Mouse (Mus musculus) liver, embryonic 13.5 days (tissue): Measurements from ENCODE around the gene Gm38392. TPM values are rescaled to one million over a fixed set of nuclear protein-coding genes. Genes with fewer than 3 reads are reported as not detected.

Experiments used
- ATAC-seq: fragments of 200-750 bp; cut with Nextera tagmentation; 2 replicates; pipeline ENCODE4 v1.8.0; 2017; ENCODE audit warnings: low read depth, mild to moderate bottlenecking, moderate number of reproducible peaks, moderate library complexity
- DNase-seq: peaks from one replicate; pipeline ENCODE4 v3.0.0; 2022
- H3K27ac ChIP-seq: fragments of 300-500 bp; sonication (generic); 2 replicates; pipeline ENCODE4 v1.5.1; 2015; ENCODE audit warnings: moderate library complexity, mild to moderate bottlenecking, inconsistent platforms
- H3K27me3 ChIP-seq: fragments of 300-500 bp; sonication (generic); 2 replicates; pipeline ENCODE4 v1.6.1; 2015; ENCODE audit warnings: mild to moderate bottlenecking, inconsistent platforms
- H3K36me3 ChIP-seq: fragments of 300-500 bp; sonication (generic); 2 replicates; pipeline ENCODE4 v1.6.1; 2015; ENCODE audit warnings: mild to moderate bottlenecking, inconsistent platforms
- H3K4me1 ChIP-seq: fragments of 300-500 bp; sonication (generic); replicated peaks from 2 replicates; pipeline ENCODE4 v1.6.1; 2015; ENCODE audit warnings: inconsistent platforms
- H3K4me2 ChIP-seq: fragments of 300-500 bp; sonication (generic); 2 replicates; pipeline ENCODE4 v1.6.1; 2015; ENCODE audit warnings: inconsistent platforms, mild to moderate bottlenecking, moderate library complexity
- H3K4me3 ChIP-seq: fragments of 300-500 bp; sonication (generic); replicated peaks from 2 replicates; pipeline ENCODE4 v1.5.1; 2015; ENCODE audit warnings: mild to moderate bottlenecking, inconsistent platforms
- H3K9ac ChIP-seq: fragments of 300-500 bp; sonication (generic); 2 replicates; pipeline ENCODE4 v1.6.1; 2015; ENCODE audit warnings: mild to moderate bottlenecking, inconsistent platforms
- H3K9me3 ChIP-seq: fragments of 300-500 bp; sonication (generic); replicated peaks from 2 replicates; pipeline ENCODE4 v1.6.1; 2016; ENCODE audit warnings: inconsistent platforms
- WGBS: fragments of 180-500 bp; shearing (Covaris S2); methylation state at CpG from one replicate; pipeline ENCODE4 v1.1.7; 2015; ENCODE audit not compliant: insufficient replicate concordance; 5-methylcytosine and 5-hydroxymethylcytosine counted together
- polyA plus RNA-seq: library from polyadenylated mRNA; unstranded; fragments of >200 nt; fragmentation: Nextera tagmentation; extraction: Ambion mirVana; gene quantifications from 2 replicates; pipeline ENCODE4 v1.2.1, GENCODE M21; 2015

Gm38392 gene
- polyA plus RNA-seq, 1 experiment from 2014 or later = not detected

- ATAC-seq (no peak), DNase-seq (no peak)
- Histone ChIP-seq H3K27ac (no peak overlapping the region), H3K4me1 (peaks cover 7% of the 10 kb centered on the region; the same call in 1 of the 2 replicates), H3K27me3 (peaks cover 100% of the 10 kb centered on the region), H3K9ac (no peak overlapping the region), H3K4me2 (no peak overlapping the region), H3K36me3 (no peaks in the 10 kb centered on the region), H3K9me3 (no peaks in the 10 kb centered on the region), H3K4me3 (no peak overlapping the region)
- WGBS = 27% methylated on average over 1 of the region's 1 CpGs
Measured at GRCm38 (mm10) chr3:88204751-88205150, 82.3 kb downstream of the Gm38392 start.

- Histone ChIP-seq H3K27me3 (peaks cover 100% of the 10 kb centered on the region), H3K4me2 (no peak overlapping the region), H3K4me3 (no peak overlapping the region), H3K27ac (no peak overlapping the region), H3K9me3 (no peaks in the 10 kb centered on the region), H3K4me1 (peaks cover 7% of the 10 kb centered on the region; the same call in 1 of the 2 replicates), H3K36me3 (no peaks in the 10 kb centered on the region), H3K9ac (no peak overlapping the region)
- WGBS = 6% methylated on average over 7 of the region's 7 CpGs
- ATAC-seq = no peak
- no peak for DNase-seq
Measured at GRCm38 (mm10) chr3:88203999-88204700, 82.9 kb downstream of the Gm38392 start.

- Histone ChIP-seq H3K36me3 (no peaks in the 10 kb centered on the region), H3K27ac (no peak overlapping the region), H3K4me1 (peaks cover 7% of the 10 kb centered on the region; the same call in 1 of the 2 replicates), H3K4me3 (no peak overlapping the region), H3K9me3 (no peaks in the 10 kb centered on the region), H3K27me3 (peaks cover 100% of the 10 kb centered on the region), H3K9ac (no peak overlapping the region), H3K4me2 (no peak overlapping the region)
- ATAC-seq (no peak), DNase-seq (no peak)
- WGBS = 11% methylated on average over 5 of the region's 5 CpGs
Measured at GRCm38 (mm10) chr3:88203456-88203855, 83.6 kb downstream of the Gm38392 start.

- no peaks in the 10 kb centered on the region for H3K9me3 ChIP-seq
- H3K4me2 ChIP-seq = no peak overlapping the region
- peaks cover 7% of the 10 kb centered on the region; the same call in 1 of the 2 replicates for H3K4me1 ChIP-seq
- no peak overlapping the region for H3K27ac ChIP-seq
- 8% methylated on average over 6 of the region's 6 CpGs for WGBS
- DNase-seq (no peak), ATAC-seq (no peak)
- no peaks in the 10 kb centered on the region for H3K36me3 ChIP-seq
- H3K27me3 ChIP-seq = peaks cover 100% of the 10 kb centered on the region
- no peak overlapping the region for H3K9ac ChIP-seq
- no peak overlapping the region for H3K4me3 ChIP-seq
Measured at GRCm38 (mm10) chr3:88202986-88203385, 84.0 kb downstream of the Gm38392 start.

GRCm38 (mm10) chr3:88201640-88202039 lies 85.4 kb downstream of the Gm38392 start:
- Histone ChIP-seq H3K4me3 (no peak overlapping the region), H3K4me1 (peaks cover 7% of the 10 kb centered on the region; the same call in 1 of the 2 replicates), H3K9ac (no peak overlapping the region), H3K27me3 (peaks cover 100% of the 10 kb centered on the region), H3K27ac (no peak overlapping the region), H3K36me3 (no peaks in the 10 kb centered on the region), H3K9me3 (no peaks in the 10 kb centered on the region), H3K4me2 (no peak overlapping the region)
- WGBS = 22% methylated on average over 5 of the region's 5 CpGs
- ATAC-seq (no peak), DNase-seq (no peak)

- Histone ChIP-seq H3K9me3 (no peaks in the 10 kb centered on the region), H3K9ac (no peak overlapping the region), H3K27me3 (peaks cover 99% of the 10 kb centered on the region), H3K27ac (no peak overlapping the region), H3K36me3 (no peaks in the 10 kb centered on the region), H3K4me3 (peak overlapping the region; percentile 33), H3K4me2 (peak overlapping the region; percentile 43), H3K4me1 (peaks cover 7% of the 10 kb centered on the region; the same call in 1 of the 2 replicates)
- DNase-seq (no peak), ATAC-seq (no peak)
- WGBS = 1% methylated on average over 37 of the region's 37 CpGs
Measured at GRCm38 (mm10) chr3:88200972-88201330, 86.1 kb downstream of the Gm38392 start.

GRCm38 (mm10) chr3:88200161-88200971 lies 86.6 kb downstream of the Gm38392 start:
- ATAC-seq = no peak
- peaks cover 7% of the 10 kb centered on the region; the same call in 1 of the 2 replicates for H3K4me1 ChIP-seq
- peak overlapping the region; percentile 43 for H3K4me2 ChIP-seq
- DNase-seq = no peak
- H3K9me3 ChIP-seq = no peaks in the 10 kb centered on the region
- H3K36me3 ChIP-seq = no peaks in the 10 kb centered on the region
- H3K4me3 ChIP-seq = peak overlapping the region; percentile 33
- 2% methylated on average over 61 of the region's 61 CpGs for WGBS
- H3K9ac ChIP-seq = no peak overlapping the region
- peaks cover 99% of the 10 kb centered on the region for H3K27me3 ChIP-seq
- no peak overlapping the region for H3K27ac ChIP-seq

GRCm38 (mm10) chr3:88199541-88200110 lies 87.4 kb downstream of the Gm38392 start:
- Histone ChIP-seq H3K4me1 (peaks cover 7% of the 10 kb centered on the region; the same call in 1 of the 2 replicates), H3K9ac (no peak overlapping the region), H3K4me3 (no peak overlapping the region), H3K27me3 (peaks cover 96% of the 10 kb centered on the region), H3K9me3 (no peaks in the 10 kb centered on the region), H3K4me2 (no peak overlapping the region), H3K36me3 (no peaks in the 10 kb centered on the region), H3K27ac (no peak overlapping the region)
- ATAC-seq = no peak
- DNase-seq = no peak
- WGBS = 26% methylated on average over 2 of the region's 2 CpGs

GRCm38 (mm10) chr3:88198505-88199020 lies 88.4 kb downstream of the Gm38392 start:
- ATAC-seq (no peak), DNase-seq (no peak)
- Histone ChIP-seq H3K9ac (no peak overlapping the region), H3K27me3 (peaks cover 94% of the 10 kb centered on the region), H3K27ac (no peak overlapping the region), H3K4me1 (peaks cover 7% of the 10 kb centered on the region; the same call in 1 of the 2 replicates), H3K4me3 (no peak overlapping the region), H3K9me3 (no peaks in the 10 kb centered on the region), H3K4me2 (no peak overlapping the region), H3K36me3 (no peaks in the 10 kb centered on the region)
- 7% methylated on average over 9 of the region's 9 CpGs for WGBS

GRCm38 (mm10) chr3:88197741-88198504 lies 89.1 kb downstream of the Gm38392 start:
- H3K27me3 ChIP-seq = peaks cover 94% of the 10 kb centered on the region
- H3K4me1 ChIP-seq = peaks cover 7% of the 10 kb centered on the region; the same call in 1 of the 2 replicates
- no peak overlapping the region for H3K9ac ChIP-seq
- H3K9me3 ChIP-seq = no peaks in the 10 kb centered on the region
- WGBS = 20% methylated on average over 10 of the region's 10 CpGs
- DNase-seq (no peak), ATAC-seq (no peak)
- no peak overlapping the region for H3K27ac ChIP-seq
- no peak overlapping the region for H3K4me3 ChIP-seq
- no peaks in the 10 kb centered on the region for H3K36me3 ChIP-seq
- H3K4me2 ChIP-seq = no peak overlapping the region
